Mouse (Mus musculus): ENCODE results near the gene Hoxd13.

Gene Hoxd13

GRCm38 (mm10) chr2:74680561-74681398 is 12.7 kb downstream of the Hoxd13 start:
- DNase-seq (ENCODE audit: low spot score): no peak

GRCm38 (mm10) chr2:74681594-74682531 is 13.8 kb downstream of the Hoxd13 start:
- no peak for DNase-seq (ENCODE audit: low spot score)

GRCm38 (mm10) chr2:74682796-74683195 is 14.7 kb downstream of the Hoxd13 start:
- DNase-seq (ENCODE audit: low spot score): no peak

GRCm38 (mm10) chr2:74683471-74683951 is 15.4 kb downstream of the Hoxd13 start:
- no peak for DNase-seq (ENCODE audit: low spot score)

GRCm38 (mm10) chr2:74684106-74684505 is 16.0 kb downstream of the Hoxd13 start:
- DNase-seq (ENCODE audit: low spot score): no peak

- no peak for DNase-seq (ENCODE audit: low spot score)
These were observed 17.0 kb downstream of the Hoxd13 start for GRCm38 (mm10) chr2:74685059-74685603.

GRCm38 (mm10) chr2:74686301-74686987 is 18.3 kb downstream of the Hoxd13 start:
- peak; percentile 46 for DNase-seq (ENCODE audit: low spot score)

- no peak for DNase-seq (ENCODE audit: low spot score)
These were observed 19.0 kb downstream of the Hoxd13 start for GRCm38 (mm10) chr2:74686988-74687697.

- DNase-seq (ENCODE audit: low spot score): no peak
These were observed 19.8 kb downstream of the Hoxd13 start for GRCm38 (mm10) chr2:74687698-74688555.

GRCm38 (mm10) chr2:74688795-74689573 is 20.9 kb downstream of the Hoxd13 start:
- DNase-seq (ENCODE audit: low spot score): no peak

- DNase-seq (ENCODE audit: low spot score): no peak
These were observed 21.6 kb downstream of the Hoxd13 start for GRCm38 (mm10) chr2:74689574-74690337.

GRCm38 (mm10) chr2:74690338-74690716 is 22.2 kb downstream of the Hoxd13 start:
- no peak for DNase-seq (ENCODE audit: low spot score)

GRCm38 (mm10) chr2:74691022-74691951 is 23.2 kb downstream of the Hoxd13 start, which contains the start of gene Hoxd10:
Gene Hoxd10, plus strand, starts transcription at chr2:74691924.
- no peak for DNase-seq (ENCODE audit: low spot score)

- DNase-seq (ENCODE audit: low spot score): no peak
These were observed 24.1 kb downstream of the Hoxd13 start for GRCm38 (mm10) chr2:74691995-74692807.

- DNase-seq (ENCODE audit: low spot score): no peak
These were observed 24.8 kb downstream of the Hoxd13 start for GRCm38 (mm10) chr2:74692808-74693431.

- DNase-seq (ENCODE audit: low spot score): no peak
These were observed 25.3 kb downstream of the Hoxd13 start for GRCm38 (mm10) chr2:74693432-74693827.
